Mouse (Mus musculus) C2C12 (cell line): Measurements from ENCODE around the gene Rgs3. TPM values are rescaled to one million over a fixed set of nuclear protein-coding genes. Genes with fewer than 3 reads are reported as not detected.

Experiments used
- H3K27me3 ChIP-seq: one replicate; pipeline ENCODE4 v1.6.1; 2011; ENCODE audit not compliant: control insufficient read depth, insufficient read depth, insufficient read length
- H3K36me3 ChIP-seq: one replicate; pipeline ENCODE4 v1.6.1; 2011; ENCODE audit not compliant: control insufficient read depth, insufficient read depth
- H3K4me3 ChIP-seq: one replicate; pipeline ENCODE4 v1.5.1; 2011; ENCODE audit warnings: mild to moderate bottlenecking, control low read depth; ENCODE audit not compliant: poor library complexity, insufficient read depth, severe bottlenecking
- H3K79me2 ChIP-seq: one replicate; pipeline ENCODE4 v1.6.1; 2011; ENCODE audit not compliant: control insufficient read depth, insufficient read depth
- H3K79me3 ChIP-seq: one replicate; pipeline ENCODE4 v1.6.1; 2011; ENCODE audit warnings: low read depth, control low read depth
- H3ac ChIP-seq: one replicate; pipeline ENCODE3; 2011; ENCODE audit warnings: low read depth; ENCODE audit not compliant: control insufficient read depth, insufficient read length
- CEBPB ChIP-seq: IDR thresholded peaks from one replicate; pipeline ENCODE4 v1.6.1; 2011; ENCODE audit warnings: low read depth, mild to moderate bottlenecking, control low read depth, moderate library complexity
- CTCF ChIP-seq: IDR thresholded peaks from one replicate; pipeline ENCODE4 v1.5.1; 2011; ENCODE audit not compliant: control insufficient read depth, insufficient read depth, insufficient read length
- FOSL1 ChIP-seq: IDR thresholded peaks from one replicate; pipeline ENCODE4 v1.8.0; 2011; ENCODE audit warnings: mild to moderate bottlenecking, low read length; ENCODE audit not compliant: poor library complexity, insufficient read depth, severe bottlenecking
- MAX ChIP-seq: IDR thresholded peaks from one replicate; pipeline ENCODE4 v1.6.1; 2011; ENCODE audit warnings: mild to moderate bottlenecking, control low read depth
- MYOD1 ChIP-seq: IDR thresholded peaks from one replicate; pipeline ENCODE4 v1.6.1; 2011; ENCODE audit warnings: low read depth; ENCODE audit not compliant: control insufficient read depth, insufficient read length
- MYOG ChIP-seq: IDR thresholded peaks from one replicate; pipeline ENCODE4 v1.6.1; 2011; ENCODE audit not compliant: control insufficient read depth, insufficient read length; ENCODE audit errors: extremely low read depth
- USF1 ChIP-seq: IDR thresholded peaks from one replicate; pipeline ENCODE4 v1.6.1; 2011; ENCODE audit warnings: low read depth, mild to moderate bottlenecking, control low read depth, moderate library complexity
- polyA plus RNA-seq: library from polyadenylated mRNA; unstranded; fragments of >200 nt; fragmentation: generic; extraction: Trizol; gene quantifications from one replicate; pipeline ENCODE4 v1.2.1, GENCODE M21; 2012; ENCODE audit warnings: missing spikeins

Rgs3 gene
- polyA plus RNA-seq, 1 experiment, result 49.8 TPM

DNA sequence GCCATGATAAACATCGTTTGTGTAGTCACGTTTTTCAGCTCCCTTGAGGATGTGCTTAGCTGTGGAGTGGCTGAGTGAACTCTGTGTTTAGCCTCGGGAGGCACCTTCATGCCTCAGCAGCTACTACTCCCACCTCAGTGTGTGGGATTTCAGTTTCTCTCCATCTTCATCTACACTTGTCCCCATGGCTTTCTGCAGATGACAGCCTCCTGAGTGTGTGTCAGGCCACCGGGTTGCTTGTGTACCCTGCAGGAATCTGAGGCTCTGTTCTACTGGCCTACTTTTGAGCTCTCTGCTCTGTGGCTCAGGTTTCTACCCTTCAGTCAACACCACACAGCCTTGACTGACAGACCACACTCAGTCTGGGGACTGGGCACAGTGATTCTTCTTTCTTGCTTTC, 151.9 kb downstream of the Rgs3 start:
- Histone ChIP-seq H3ac (no peak overlapping the region), H3K27me3 (no peaks in the 10 kb centered on the region), H3K79me3 (no peaks in the 10 kb centered on the region), H3K79me2 (no peaks in the 10 kb centered on the region), H3K4me3 (no peak overlapping the region), H3K36me3 (no peaks in the 10 kb centered on the region)
- no peak for TF ChIP-seq CEBPB

DNA sequence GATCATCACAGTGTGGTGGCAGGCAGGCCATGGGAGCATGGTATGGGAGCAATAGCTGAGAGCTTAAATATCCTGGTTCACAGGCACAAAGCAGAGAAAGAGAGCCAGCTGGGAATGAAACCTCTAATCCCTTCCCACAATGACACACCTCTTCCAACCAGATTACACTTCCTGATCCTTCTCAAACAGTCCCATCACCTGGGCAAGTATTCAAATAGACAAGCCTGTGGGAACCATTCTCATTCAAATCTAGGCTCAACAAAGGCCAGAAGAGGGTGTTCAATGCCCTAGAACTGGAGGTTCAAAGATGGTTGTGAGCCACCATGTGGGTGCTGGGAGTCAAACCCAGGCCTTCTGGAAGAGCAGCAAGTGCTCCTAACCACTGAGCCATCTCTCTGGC, 161.2 kb downstream of the Rgs3 start:
- TF ChIP-seq CEBPB, result no peak
- no peak for TF ChIP-seq CTCF
- no peak for TF ChIP-seq FOSL1
- no peak for TF ChIP-seq MYOG
- TF ChIP-seq MYOD1, result no peak
- no peak for TF ChIP-seq MAX
- H3K36me3 ChIP-seq, result no peaks in the 10 kb centered on the region
- H3K79me3 ChIP-seq, result no peaks in the 10 kb centered on the region
- no peaks in the 10 kb centered on the region for H3K79me2 ChIP-seq
- no peak overlapping the region for H3ac ChIP-seq
- H3K4me3 ChIP-seq, result no peak overlapping the region
- H3K27me3 ChIP-seq, result no peaks in the 10 kb centered on the region

DNA sequence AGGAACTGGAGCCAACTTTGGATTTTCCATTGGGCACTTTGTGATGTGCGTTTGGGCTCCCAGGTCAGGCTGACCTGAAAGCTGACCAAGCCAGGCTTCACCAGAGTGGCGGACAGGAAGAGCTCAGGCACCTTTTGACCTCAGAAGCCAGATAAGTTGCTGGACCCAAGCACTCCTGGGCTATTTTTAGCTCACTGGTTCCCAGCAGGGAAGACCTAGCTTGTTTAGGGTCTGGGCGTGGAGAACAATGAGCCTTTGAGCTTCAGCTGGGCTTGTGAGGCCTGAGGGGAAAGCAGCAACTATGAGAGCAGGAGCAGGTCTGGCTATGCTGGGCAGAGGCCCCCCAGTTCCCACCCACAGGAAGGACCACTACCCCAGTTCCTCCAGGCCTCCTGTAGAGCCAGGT, 162.4 kb downstream of the Rgs3 start:
- H3K4me3 ChIP-seq, result no peak overlapping the region
- H3K36me3 ChIP-seq, result no peaks in the 10 kb centered on the region
- no peaks in the 10 kb centered on the region for H3K79me2 ChIP-seq
- TF ChIP-seq USF1 (no peak), MYOD1 (no peak), MAX (no peak), MYOG (no peak), CEBPB (no peak), CTCF (no peak), FOSL1 (no peak)
- no peaks in the 10 kb centered on the region for H3K79me3 ChIP-seq
- H3K27me3 ChIP-seq, result no peaks in the 10 kb centered on the region
- H3ac ChIP-seq, result no peak overlapping the region

DNA sequence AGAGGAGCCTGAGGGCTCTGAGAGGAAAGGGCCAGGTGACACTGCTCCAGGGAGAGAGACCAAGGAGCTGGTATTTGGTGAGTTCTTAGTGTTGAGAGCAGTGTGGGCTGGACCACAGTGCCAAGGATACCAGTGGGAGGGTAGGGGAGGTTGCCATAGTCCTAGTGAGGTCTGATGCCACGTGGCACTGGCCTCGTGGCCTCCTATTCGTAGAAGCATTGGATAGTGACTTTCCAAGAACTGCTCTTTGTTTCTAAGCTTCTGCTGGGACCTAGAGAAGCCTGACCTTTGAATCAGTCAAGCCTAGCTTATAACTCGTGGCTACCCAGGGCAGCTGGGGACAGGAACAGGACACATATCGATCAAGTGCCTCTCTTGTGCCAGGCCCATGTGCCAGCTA, 164.1 kb downstream of the Rgs3 start:
- TF ChIP-seq CTCF (no peak), MAX (no peak), MYOD1 (no peak), FOSL1 (no peak), USF1 (no peak), CEBPB (no peak), MYOG (no peak)
- H3K27me3 ChIP-seq, result no peaks in the 10 kb centered on the region
- no peaks in the 10 kb centered on the region for H3K79me3 ChIP-seq

DNA sequence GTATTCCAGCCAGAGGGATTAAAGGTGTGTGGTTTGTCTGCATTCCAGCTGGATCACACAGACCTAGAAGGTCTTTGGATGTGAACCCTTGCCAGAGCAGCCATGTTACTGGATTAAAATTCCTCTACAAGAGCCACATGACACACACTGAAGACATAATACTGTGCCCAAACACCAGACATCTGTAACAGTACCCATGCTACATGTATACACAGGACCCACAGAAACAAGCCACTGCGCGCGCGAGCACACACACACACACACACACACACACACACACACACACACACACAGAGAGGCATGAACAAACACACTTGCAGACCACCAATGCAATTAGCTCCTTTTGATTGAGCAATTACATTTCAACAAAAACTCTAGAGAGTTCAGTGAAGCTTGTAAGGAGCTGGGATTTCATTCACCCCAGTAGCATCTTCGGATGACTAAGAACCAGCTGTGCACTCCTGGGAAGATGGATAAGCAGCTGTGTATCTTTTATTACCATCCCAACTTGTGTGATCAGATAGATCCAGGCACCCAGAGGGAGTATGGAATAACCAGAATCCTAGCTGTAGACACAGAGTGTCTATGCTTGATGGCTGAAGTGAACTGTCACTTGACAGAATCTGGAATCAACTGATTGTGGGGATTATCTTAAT, 166.8 kb downstream of the Rgs3 start:
- no peaks in the 10 kb centered on the region for H3K79me3 ChIP-seq
- H3K4me3 ChIP-seq, result no peak overlapping the region
- H3K79me2 ChIP-seq, result no peaks in the 10 kb centered on the region
- TF ChIP-seq CTCF (no peak), MYOD1 (peak; percentile 51)
- no peaks in the 10 kb centered on the region for H3K27me3 ChIP-seq
- no peaks in the 10 kb centered on the region for H3K36me3 ChIP-seq
- no peak overlapping the region for H3ac ChIP-seq

More for the DNA sequence above, 164.1 kb downstream of the Rgs3 start:
- Histone ChIP-seq H3K79me2 (no peaks in the 10 kb centered on the region), H3ac (no peak overlapping the region), H3K4me3 (no peak overlapping the region), H3K36me3 (no peaks in the 10 kb centered on the region)

DNA sequence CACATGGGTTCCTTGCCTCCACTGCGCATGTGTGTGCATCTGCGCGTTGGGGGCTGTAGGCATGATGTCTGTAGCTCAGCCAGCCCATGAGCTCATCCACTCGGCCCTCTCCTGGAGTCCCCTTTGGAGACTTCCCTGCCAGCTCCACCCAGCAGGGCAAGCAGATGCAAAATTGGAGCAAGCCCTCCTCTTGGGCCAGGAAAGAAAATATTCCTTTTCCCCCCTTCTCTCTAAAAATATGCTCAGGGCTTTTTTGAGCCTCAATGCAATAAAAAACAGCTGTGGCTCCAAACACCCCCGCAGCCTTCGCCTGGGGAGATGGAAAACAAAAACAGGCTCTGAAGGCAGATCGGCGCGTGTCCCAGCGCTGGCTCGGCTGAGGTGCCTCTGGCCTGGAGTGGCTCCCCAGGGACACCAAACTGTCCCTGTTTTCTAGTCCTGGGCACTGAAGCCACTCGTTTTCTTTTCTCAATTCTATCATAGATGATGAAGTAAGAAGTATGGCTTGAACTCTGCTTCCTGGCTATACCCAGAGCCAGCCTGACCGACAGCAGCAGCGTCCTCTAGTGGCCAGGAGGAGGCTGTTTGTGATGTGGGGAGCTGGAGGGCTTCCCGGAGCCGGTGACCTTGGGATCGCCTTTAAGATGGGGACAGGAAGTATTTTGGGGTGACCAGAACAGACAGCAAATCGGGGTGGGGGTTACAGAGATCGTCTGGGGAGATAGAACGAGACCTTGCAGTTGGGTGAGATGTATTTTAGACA, 168.1 kb downstream of the Rgs3 start:
- Histone ChIP-seq H3K79me3 (no peaks in the 10 kb centered on the region), H3K27me3 (no peaks in the 10 kb centered on the region), H3K4me3 (no peak overlapping the region), H3ac (no peak overlapping the region), H3K36me3 (no peaks in the 10 kb centered on the region), H3K79me2 (no peaks in the 10 kb centered on the region)
- TF ChIP-seq MAX (no peak), FOSL1 (no peak), MYOD1 (no peak), MYOG (no peak), CEBPB (no peak), USF1 (no peak), CTCF (no peak)
